Mouse (Mus musculus) lung, embryonic 16.5 days (tissue): ENCODE results near the gene Dnajb8. TPM values are rescaled to one million over a fixed set of nuclear protein-coding genes. Genes with fewer than 3 reads are reported as not detected.

Source experiments
- ATAC-seq: fragments of 200-750 bp; cut with Nextera tagmentation; 2 replicates; pipeline ENCODE4 v1.8.0; 2017; ENCODE audit warnings: low read depth, mild to moderate bottlenecking, moderate library complexity
- H3K27ac ChIP-seq: fragments of 300-500 bp; sonication (generic); 2 replicates; pipeline ENCODE4 v1.5.1; 2014; ENCODE audit warnings: mild to moderate bottlenecking, control low read depth, low read length
- H3K27me3 ChIP-seq: fragments of 300-500 bp; sonication (generic); 2 replicates; pipeline ENCODE4 v1.6.1; 2014; ENCODE audit warnings: low read depth, low read length, mixed read lengths; ENCODE audit not compliant: control insufficient read depth, insufficient read depth
- H3K36me3 ChIP-seq: fragments of 300-500 bp; sonication (generic); 2 replicates; pipeline ENCODE4 v1.6.1; 2014; ENCODE audit warnings: low read length; ENCODE audit not compliant: control insufficient read depth, insufficient read depth
- H3K4me1 ChIP-seq: fragments of 300-500 bp; sonication (generic); replicated peaks from 2 replicates; pipeline ENCODE4 v1.6.1; 2014; ENCODE audit warnings: low read length, mixed read lengths; ENCODE audit not compliant: control insufficient read depth, insufficient read depth
- H3K4me2 ChIP-seq: fragments of 300-500 bp; sonication (generic); 2 replicates; pipeline ENCODE4 v1.6.1; 2014; ENCODE audit warnings: low read depth, low read length, control low read depth
- H3K4me3 ChIP-seq: fragments of 300-500 bp; sonication (generic); 2 replicates; pipeline ENCODE4 v1.5.1; 2014; ENCODE audit warnings: mild to moderate bottlenecking, low read length, control low read depth
- H3K9ac ChIP-seq: fragments of 300-500 bp; sonication (generic); 2 replicates; pipeline ENCODE4 v1.6.1; 2014; ENCODE audit warnings: low read length, control low read depth
- H3K9me3 ChIP-seq: fragments of 300-500 bp; sonication (generic); 2 replicates; pipeline ENCODE4 v1.6.1; 2016; ENCODE audit warnings: low read length; ENCODE audit not compliant: control insufficient read depth
- WGBS: fragments of 180-500 bp; shearing (Covaris S2); extraction: QIAGEN DNeasy Blood & Tissue Kit; methylation state at CpG from one replicate; pipeline ENCODE4 v1.1.7; 2014; 5-methylcytosine and 5-hydroxymethylcytosine counted together
- polyA plus RNA-seq: library from polyadenylated mRNA; unstranded; fragments of >200 nt; fragmentation: Nextera tagmentation; extraction: Ambion mirVana; gene quantifications from 2 replicates; pipeline ENCODE4 v1.2.1, GENCODE M21; 2015

Dnajb8 gene
- polyA plus RNA-seq, 1 experiment from 2014 or later = not detected

GRCm38 (mm10) chr6:88204531-88205385 is 17.3 kb upstream of the Dnajb8 start:
- Histone ChIP-seq H3K9me3 (no peaks in the 10 kb centered on the region), H3K4me2 (no peak overlapping the region), H3K4me1 (peaks cover 1% of the 10 kb centered on the region; the same call in 1 of the 2 replicates), H3K4me3 (no peak overlapping the region), H3K9ac (no peak overlapping the region), H3K36me3 (no peaks in the 10 kb centered on the region), H3K27ac (no peak overlapping the region), H3K27me3 (peaks cover 65% of the 10 kb centered on the region)
- 21% methylated on average over 25 of the region's 25 CpGs for WGBS
- ATAC-seq = no peak

GRCm38 (mm10) chr6:88205386-88205700 is 16.7 kb upstream of the Dnajb8 start:
- no peaks in the 10 kb centered on the region for H3K36me3 ChIP-seq
- no peaks in the 10 kb centered on the region for H3K9me3 ChIP-seq
- no peak overlapping the region for H3K9ac ChIP-seq
- 47% methylated on average over 7 of the region's 7 CpGs for WGBS
- H3K27ac ChIP-seq = no peak overlapping the region
- H3K4me3 ChIP-seq = no peak overlapping the region
- H3K4me1 ChIP-seq = no peaks in the 10 kb centered on the region; the same call in 1 of the 2 replicates
- no peak for ATAC-seq
- peaks cover 59% of the 10 kb centered on the region for H3K27me3 ChIP-seq
- no peak overlapping the region for H3K4me2 ChIP-seq

GRCm38 (mm10) chr6:88205937-88206336 is 16.1 kb upstream of the Dnajb8 start:
- whole genome bisulfite sequencing = 17% methylated on average over 9 of the region's 9 CpGs
- no peak overlapping the region for H3K4me3 ChIP-seq

GRCm38 (mm10) chr6:88206566-88206965 is 15.5 kb upstream of the Dnajb8 start:
- no peaks in the 10 kb centered on the region for H3K9me3 ChIP-seq
- no peak overlapping the region for H3K9ac ChIP-seq
- WGBS = 55% methylated on average over 7 of the region's 7 CpGs
- no peak for ATAC-seq
- H3K4me1 ChIP-seq = no peaks in the 10 kb centered on the region; the same call in 1 of the 2 replicates
- H3K27ac ChIP-seq = no peak overlapping the region
- no peak overlapping the region for H3K4me3 ChIP-seq
- H3K36me3 ChIP-seq = no peaks in the 10 kb centered on the region
- H3K4me2 ChIP-seq = no peak overlapping the region
- H3K27me3 ChIP-seq = peaks cover 47% of the 10 kb centered on the region

More at GRCm38 (mm10) chr6:88205937-88206336, 16.1 kb upstream of the Dnajb8 start:
- Histone ChIP-seq H3K9ac (no peak overlapping the region), H3K4me2 (no peak overlapping the region), H3K4me1 (no peaks in the 10 kb centered on the region; the same call in 1 of the 2 replicates), H3K27me3 (peaks cover 53% of the 10 kb centered on the region), H3K36me3 (no peaks in the 10 kb centered on the region), H3K27ac (no peak overlapping the region), H3K9me3 (no peaks in the 10 kb centered on the region)
- ATAC-seq = no peak

GRCm38 (mm10) chr6:88207403-88208033 is 14.6 kb upstream of the Dnajb8 start:
- Histone ChIP-seq H3K9me3 (no peaks in the 10 kb centered on the region), H3K4me2 (no peak overlapping the region), H3K4me1 (no peaks in the 10 kb centered on the region; the same call in 1 of the 2 replicates), H3K36me3 (no peaks in the 10 kb centered on the region), H3K27me3 (peaks cover 37% of the 10 kb centered on the region), H3K9ac (no peak overlapping the region), H3K4me3 (no peak overlapping the region), H3K27ac (no peak overlapping the region)
- WGBS = 85% methylated on average over 10 of the region's 10 CpGs
- no peak for ATAC-seq

- Histone ChIP-seq H3K4me1 (no peaks in the 10 kb centered on the region; the same call in 1 of the 2 replicates), H3K36me3 (no peaks in the 10 kb centered on the region), H3K9ac (no peak overlapping the region), H3K27ac (no peak overlapping the region), H3K27me3 (peaks cover 33% of the 10 kb centered on the region), H3K4me3 (no peak overlapping the region), H3K9me3 (no peaks in the 10 kb centered on the region), H3K4me2 (no peak overlapping the region)
- 89% methylated on average over 3 of the region's 3 CpGs for WGBS
- ATAC-seq = no peak
Observed at GRCm38 (mm10) chr6:88208321-88208720, 13.7 kb upstream of the Dnajb8 start.

GRCm38 (mm10) chr6:88209453-88209852 is 12.6 kb upstream of the Dnajb8 start:
- no peak for ATAC-seq
- Histone ChIP-seq H3K27ac (no peak overlapping the region), H3K4me1 (no peaks in the 10 kb centered on the region; the same call in 1 of the 2 replicates), H3K4me2 (no peak overlapping the region), H3K9me3 (no peaks in the 10 kb centered on the region), H3K27me3 (peaks cover 22% of the 10 kb centered on the region), H3K4me3 (no peak overlapping the region), H3K9ac (no peak overlapping the region), H3K36me3 (no peaks in the 10 kb centered on the region)
- WGBS = 60% methylated on average over 5 of the region's 5 CpGs

GRCm38 (mm10) chr6:88210182-88210581 is 11.9 kb upstream of the Dnajb8 start:
- Histone ChIP-seq H3K27ac (no peak overlapping the region), H3K4me2 (no peak overlapping the region), H3K4me1 (no peaks in the 10 kb centered on the region; the same call in 1 of the 2 replicates), H3K4me3 (no peak overlapping the region), H3K9ac (no peak overlapping the region), H3K27me3 (peaks cover 15% of the 10 kb centered on the region), H3K9me3 (no peaks in the 10 kb centered on the region), H3K36me3 (no peaks in the 10 kb centered on the region)
- 66% methylated on average over 3 of the region's 3 CpGs for WGBS
- no peak for ATAC-seq

GRCm38 (mm10) chr6:88215797-88216196 is 6.3 kb upstream of the Dnajb8 start:
- Histone ChIP-seq H3K4me2 (no peak overlapping the region), H3K36me3 (no peaks in the 10 kb centered on the region), H3K27ac (no peak overlapping the region), H3K4me1 (no peaks in the 10 kb centered on the region), H3K9ac (no peak overlapping the region), H3K4me3 (no peak overlapping the region), H3K9me3 (peaks cover 3% of the 10 kb centered on the region; the same call in 1 of the 2 replicates), H3K27me3 (no peaks in the 10 kb centered on the region)
- no peak for ATAC-seq
- WGBS = 58% methylated on average over 6 of the region's 6 CpGs
